7 mouse cellular contexts compared by ENCODE assay signal in genomic region chr16:92159114-92159513, GRCm38 (mm10).
DNase-seq lines count a peak whose midpoint lies in the region; ATAC-seq and TF ChIP-seq lines count a peak whose summit lies in the region.

No protein-coding gene starts in this region.

- no peaks in the 10 kb centered on the region for H3K27me3 ChIP-seq in ES-Bruce4 (ENCODE audit: control insufficient read depth, insufficient read depth, low read length, poor library complexity, severe bottlenecking)
- H3K27me3 ChIP-seq in hindbrain, embryonic 16.5 days (replicated peaks; ENCODE audit: control insufficient read depth, insufficient read depth, low read length): no peaks in the 10 kb centered on the region
- peaks cover 27% of the 10 kb centered on the region for H3K27me3 ChIP-seq in liver, embryonic 15.5 days

- H3K9me3 ChIP-seq in ES-Bruce4 (replicated peaks; ENCODE audit: control insufficient read depth, insufficient read depth, low read length, poor library complexity, severe bottlenecking): no peaks in the 10 kb centered on the region
- no peaks in the 10 kb centered on the region for H3K9me3 ChIP-seq in hindbrain, embryonic 16.5 days (ENCODE audit: control insufficient read depth, low read length)
- no peaks in the 10 kb centered on the region for H3K9me3 ChIP-seq in liver, embryonic 15.5 days (replicated peaks)

- no peak overlapping the region for H3K27ac ChIP-seq in ES-Bruce4 (ENCODE audit: insufficient read depth, low read length)
- H3K27ac ChIP-seq in hindbrain, embryonic 16.5 days (ENCODE audit: low read depth, low read length): peak overlapping the region; percentile 76
- peak overlapping the region; percentile 78 for H3K27ac ChIP-seq in liver, embryonic 15.5 days (replicated peaks)

- peak overlapping the region; percentile 87 for H3K4me2 ChIP-seq in hindbrain, embryonic 16.5 days (ENCODE audit: low read length)
- peak overlapping the region; percentile 52; the same call in 1 of the 2 replicates for H3K4me2 ChIP-seq in liver, embryonic 15.5 days

- no peaks in the 10 kb centered on the region for H3K36me3 ChIP-seq in ES-Bruce4 (ENCODE audit: control insufficient read depth, insufficient read depth, low read length, poor library complexity, severe bottlenecking)
- H3K36me3 ChIP-seq in hindbrain, embryonic 16.5 days (ENCODE audit: control insufficient read depth, insufficient read depth, low read length): no peaks in the 10 kb centered on the region
- no peaks in the 10 kb centered on the region for H3K36me3 ChIP-seq in liver, embryonic 15.5 days (replicated peaks)

- WGBS in hindbrain, embryonic 16.5 days: 55% methylated on average over 6 of the region's 6 CpGs
- WGBS in liver, embryonic 15.5 days (ENCODE audit: insufficient replicate concordance): 23% methylated on average over 6 of the region's 6 CpGs

- H3K4me1 ChIP-seq in ES-Bruce4 (ENCODE audit: control insufficient read depth, insufficient read depth, low read length): no peaks in the 10 kb centered on the region
- peaks cover 14% of the 10 kb centered on the region for H3K4me1 ChIP-seq in hindbrain, embryonic 16.5 days (ENCODE audit: control insufficient read depth, insufficient read depth, low read depth, low read length)
- no peaks in the 10 kb centered on the region for H3K4me1 ChIP-seq in liver, embryonic 15.5 days (replicated peaks)

- H3K4me3 ChIP-seq in ES-Bruce4 (ENCODE audit: low read depth, low read length): peak overlapping the region; percentile 64
- H3K4me3 ChIP-seq in hindbrain, embryonic 16.5 days (ENCODE audit: low read length): peak overlapping the region; percentile 45
- H3K4me3 ChIP-seq in liver, embryonic 15.5 days (replicated peaks): 0 out of 2 replicates have a peak overlapping the region, but pooled peaks have one; percentile 32

- peak overlapping the region; percentile 49 for H3K9ac ChIP-seq in ES-Bruce4 (ENCODE audit: low read depth, poor library complexity, severe bottlenecking)
- H3K9ac ChIP-seq in hindbrain, embryonic 16.5 days (ENCODE audit: low read depth, low read length): peak overlapping the region; percentile 73
- H3K9ac ChIP-seq in liver, embryonic 15.5 days: no peak overlapping the region

- DNase-seq in brain, adult 2 months (ENCODE audit: low read depth, low spot score): peak; percentile 61
- DNase-seq in yolk sac, embryonic 10.5 days (ENCODE audit: low spot score): peak; percentile 81
- no peak for DNase-seq in left cerebral cortex, adult 11 months (ENCODE audit: low spot score)
- no peak for DNase-seq in layer of hippocampus, adult 9-11 months

- TF ChIP-seq POLR2A in ES-Bruce4 (IDR thresholded peaks at IDR 0.05; ENCODE audit: insufficient read depth, low read length): no peak

- TF ChIP-seq CTCF in ES-Bruce4 (IDR thresholded peaks at IDR 0.05; ENCODE audit: low read depth, low read length): no peak

- ATAC-seq in hindbrain, embryonic 16.5 days: 0 out of 2 replicates have a peak, but pooled peaks have one; percentile 1
- 0 out of 2 replicates have a peak, but pooled peaks have one; percentile 39 for ATAC-seq in liver, embryonic 15.5 days (ENCODE audit: insufficient read depth)

- no peak for TF ChIP-seq EP300 in ES-Bruce4 (IDR thresholded peaks at IDR 0.05; ENCODE audit: insufficient read depth, low read depth, low read length)

Comparison
In these comparisons a context has a peak if more than half of its experiments do, and no peak if none do; other contexts are left out.
1. DNase-seq: peak in brain, adult 2 months (single experiment) and yolk sac, embryonic 10.5 days (single experiment); none in left cerebral cortex, adult 11 months (single experiment) and layer of hippocampus, adult 9-11 months (single experiment).
2. Peak in every context shown above with its lines, with median percentiles within 50 percentile points of each other: H3K4me3 ChIP-seq.